Mouse (Mus musculus): ENCODE data around the gene Hrh2.

Hrh2 gene

DNA sequence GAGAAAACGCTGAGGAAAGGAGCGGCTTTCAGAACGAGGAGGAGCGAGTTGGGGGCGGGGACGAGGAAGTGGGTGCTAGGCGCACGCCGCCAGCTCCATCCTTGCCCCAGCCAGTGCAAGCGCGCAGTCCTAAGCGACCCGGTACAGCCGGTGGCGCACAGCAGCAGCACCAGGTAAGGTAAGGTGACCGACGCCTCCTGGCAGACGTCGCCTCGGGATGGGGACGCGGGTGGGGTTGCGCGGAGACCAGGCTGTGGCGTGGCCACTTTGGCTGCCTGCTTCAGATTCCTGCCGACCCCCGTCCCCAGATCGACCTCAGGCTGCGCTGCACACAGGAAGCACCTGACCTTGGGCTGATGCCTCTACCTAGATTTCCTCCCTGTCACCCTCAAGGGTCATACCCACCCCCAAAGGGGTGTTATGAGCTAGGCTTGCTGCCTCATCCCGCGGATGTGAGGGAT, at the start of gene Hrh2:
Hrh2 (plus strand) TSS at position 109 of the 461 bp plus-strand sequence.
- DNase-seq (ENCODE audit: low spot score) = no peak

DNA sequence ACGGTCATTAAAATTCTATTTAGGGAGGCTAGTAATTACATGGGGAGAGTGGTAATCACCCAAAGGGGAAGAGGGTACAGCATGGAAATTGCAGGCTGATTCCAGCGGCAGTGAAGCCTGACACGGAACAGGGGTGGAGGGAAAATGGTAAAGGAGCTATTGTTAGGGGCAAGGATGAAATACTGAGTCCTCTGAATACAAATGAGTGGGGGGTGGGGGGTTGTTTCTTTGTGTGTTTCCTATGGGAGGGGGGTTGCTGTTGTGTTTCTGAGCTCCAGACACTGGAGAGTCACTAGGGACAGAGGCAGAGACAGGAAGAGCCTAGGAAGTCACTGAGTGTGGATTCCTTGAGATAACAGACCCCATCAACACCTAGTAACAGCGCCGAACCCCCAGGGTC, 48.1 kb upstream of the Hrh2 start:
- DNase-seq (ENCODE audit: low spot score) = no peak

- no peak for DNase-seq (ENCODE audit: low spot score)
Measured at GRCm38 (mm10) chr13:54144624-54145023, 47.3 kb upstream of the Hrh2 start.

DNA sequence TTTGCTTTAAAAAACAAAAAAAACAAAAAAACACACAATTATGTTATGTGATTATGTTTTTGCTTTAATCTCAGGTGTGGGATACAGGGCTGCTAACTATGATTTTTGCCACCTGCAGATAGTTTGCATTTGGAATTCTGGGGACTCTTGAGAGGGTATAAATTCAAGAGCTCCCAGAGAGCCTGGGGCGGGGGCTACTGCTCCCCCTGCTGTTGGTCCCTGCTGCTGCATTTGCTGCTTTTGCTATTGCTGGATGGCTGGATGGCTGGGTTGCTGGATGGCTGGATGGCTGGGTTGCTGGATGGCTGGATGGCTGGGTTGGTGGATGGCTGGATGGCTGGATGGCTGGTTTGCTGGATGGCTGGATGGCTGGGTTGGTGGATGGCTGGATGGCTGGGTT, 44.6 kb upstream of the Hrh2 start:
- DNase-seq (ENCODE audit: low spot score) = no peak

- no peak for DNase-seq (ENCODE audit: low spot score)
Measured at GRCm38 (mm10) chr13:54152421-54152820, 39.5 kb upstream of the Hrh2 start.

DNA sequence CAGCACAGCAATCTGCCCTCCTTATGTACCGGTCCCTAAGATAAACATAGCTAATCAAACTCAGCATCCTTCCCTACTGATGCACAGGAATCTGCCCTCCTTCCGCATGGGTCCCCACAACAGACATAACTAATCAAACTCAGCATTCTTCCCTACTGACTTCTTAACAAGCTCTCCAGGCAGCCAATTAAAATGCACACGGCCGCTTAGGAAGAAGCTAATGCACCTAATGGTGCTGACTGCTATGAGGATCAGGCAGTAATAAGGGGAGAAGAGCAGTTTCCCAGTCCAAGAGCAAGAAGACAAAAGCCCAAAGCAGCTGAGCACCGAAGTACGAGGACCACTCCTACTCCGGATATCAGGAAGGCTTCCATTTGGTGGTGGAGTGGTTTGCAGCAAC, 39.0 kb upstream of the Hrh2 start:
- DNase-seq (ENCODE audit: low spot score) = no peak

- no peak for DNase-seq (ENCODE audit: low spot score)
Measured at GRCm38 (mm10) chr13:54153672-54154218, 38.2 kb upstream of the Hrh2 start.

DNA sequence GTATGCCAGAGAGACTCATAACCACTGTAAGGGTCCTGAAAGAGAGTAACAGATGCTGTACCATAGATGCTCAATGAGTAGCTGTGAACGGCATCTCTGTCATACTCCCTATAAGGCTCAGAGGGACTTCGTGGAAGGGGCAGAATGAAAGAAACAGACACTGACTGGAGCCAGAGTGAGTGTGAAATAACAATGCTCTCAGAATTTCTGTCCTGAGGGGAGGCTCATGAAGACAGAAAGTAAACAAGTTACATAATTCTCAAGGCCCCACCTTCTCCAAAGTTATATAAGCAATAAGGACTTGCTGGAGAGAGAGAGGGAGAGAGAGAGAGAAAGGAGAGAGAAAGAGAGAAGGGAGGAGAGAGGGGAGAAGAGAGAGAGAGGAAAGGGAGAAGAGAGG, 36.1 kb upstream of the Hrh2 start:
- no peak for DNase-seq (ENCODE audit: low spot score)

- no peak for DNase-seq (ENCODE audit: low spot score)
Measured at GRCm38 (mm10) chr13:54159256-54159655, 32.7 kb upstream of the Hrh2 start.

DNA sequence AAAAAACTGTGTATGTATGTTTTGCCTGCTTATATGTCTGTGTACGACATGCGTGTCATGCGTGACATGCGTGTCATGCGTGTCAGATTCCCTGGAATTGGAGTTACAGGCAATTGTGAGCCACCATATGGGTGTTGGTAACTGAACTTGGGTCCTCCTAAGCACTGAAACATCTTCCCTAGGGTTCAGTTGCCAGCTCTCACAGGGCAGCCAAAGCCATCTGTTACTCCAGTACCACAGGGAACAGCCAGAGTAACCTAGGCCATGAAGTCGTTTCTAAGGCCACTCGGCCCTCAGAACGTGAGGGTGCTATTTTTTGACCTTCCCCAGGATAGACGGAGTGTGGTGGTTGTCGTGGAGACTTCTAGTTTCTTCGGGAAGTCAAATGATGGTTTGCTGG, 32.2 kb upstream of the Hrh2 start:
- DNase-seq (ENCODE audit: low spot score) = no peak

- no peak for DNase-seq (ENCODE audit: low spot score)
Measured at GRCm38 (mm10) chr13:54160546-54160945, 31.4 kb upstream of the Hrh2 start.

DNA sequence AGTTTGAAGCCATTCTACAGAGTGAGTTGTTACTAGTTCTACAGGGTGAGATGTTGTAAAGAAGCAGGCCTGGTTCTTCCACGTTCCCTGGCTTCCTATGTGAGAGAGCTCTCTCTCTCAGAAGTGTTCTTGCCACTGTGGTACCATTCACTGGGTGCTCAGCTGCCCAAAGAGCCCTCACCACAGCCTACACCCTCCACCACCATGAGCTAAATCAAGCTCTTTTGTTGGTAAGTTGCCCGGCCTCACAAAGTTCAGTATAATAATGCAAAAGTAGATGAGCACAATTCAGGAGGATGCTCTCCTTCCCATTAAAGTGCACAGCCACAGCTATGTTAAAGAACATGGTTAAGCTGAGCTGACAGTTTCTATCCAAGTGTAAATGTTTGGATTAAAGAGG, 30.4 kb upstream of the Hrh2 start:
- DNase-seq (ENCODE audit: low spot score) = no peak

DNA sequence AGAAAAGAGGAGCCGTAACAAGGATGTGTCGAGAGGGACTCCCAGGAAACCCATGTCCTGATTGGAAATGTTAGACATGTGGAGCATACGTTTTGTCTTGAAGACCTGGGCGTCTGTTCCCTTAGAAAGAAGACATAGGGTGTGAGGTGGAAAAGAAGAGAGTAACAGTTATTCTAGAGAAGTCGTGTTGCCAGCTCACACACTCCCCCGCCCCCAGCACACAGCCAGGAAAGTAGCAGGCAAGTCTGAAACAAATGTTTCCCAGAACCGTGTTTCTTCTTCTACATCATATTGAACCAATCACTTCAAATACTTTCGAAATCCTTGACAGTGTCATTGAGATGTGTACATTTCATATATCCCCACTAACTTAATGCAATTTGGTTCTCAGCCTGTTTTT, 28.6 kb upstream of the Hrh2 start:
- no peak for DNase-seq (ENCODE audit: low spot score)

DNA sequence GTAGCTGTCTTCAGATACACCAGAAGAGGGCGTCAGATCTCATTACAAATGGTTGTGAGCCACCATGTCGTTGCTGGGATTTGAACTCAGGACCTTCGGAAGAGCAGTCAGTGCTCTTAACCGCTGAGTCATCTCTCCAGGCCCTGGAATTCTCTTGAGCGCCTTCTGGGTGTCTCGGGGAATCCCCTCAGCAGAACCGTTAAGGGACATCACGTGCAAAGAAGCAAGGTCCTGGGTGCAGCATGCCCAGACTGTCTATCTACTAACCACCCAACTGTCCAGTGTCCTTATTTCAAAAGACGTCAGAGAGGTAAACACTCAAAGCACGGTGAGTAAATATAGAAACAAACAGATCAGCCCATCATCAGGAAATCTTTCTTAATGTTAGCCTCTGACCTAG, 27.5 kb upstream of the Hrh2 start:
- no peak for DNase-seq (ENCODE audit: low spot score)

DNA sequence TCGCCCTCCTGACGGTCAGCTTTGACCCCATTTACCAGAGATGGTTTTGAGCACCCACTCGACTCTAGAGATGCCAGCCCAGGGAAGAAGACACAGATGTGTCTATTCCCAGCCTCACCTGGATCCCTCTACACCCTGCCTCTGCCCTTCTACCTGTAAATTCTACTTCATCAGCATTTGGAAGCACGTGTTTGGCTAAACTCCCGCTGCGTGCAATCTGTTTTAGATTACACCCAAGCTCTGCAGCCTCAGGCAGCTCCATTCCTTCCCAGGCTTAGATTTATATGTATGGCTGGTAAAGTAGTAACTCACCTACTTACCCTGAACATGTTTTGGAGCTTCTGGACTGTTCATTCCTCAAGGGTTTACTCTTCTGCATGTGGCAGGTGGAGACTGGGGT, 26.9 kb upstream of the Hrh2 start:
- DNase-seq (ENCODE audit: low spot score) = no peak

DNA sequence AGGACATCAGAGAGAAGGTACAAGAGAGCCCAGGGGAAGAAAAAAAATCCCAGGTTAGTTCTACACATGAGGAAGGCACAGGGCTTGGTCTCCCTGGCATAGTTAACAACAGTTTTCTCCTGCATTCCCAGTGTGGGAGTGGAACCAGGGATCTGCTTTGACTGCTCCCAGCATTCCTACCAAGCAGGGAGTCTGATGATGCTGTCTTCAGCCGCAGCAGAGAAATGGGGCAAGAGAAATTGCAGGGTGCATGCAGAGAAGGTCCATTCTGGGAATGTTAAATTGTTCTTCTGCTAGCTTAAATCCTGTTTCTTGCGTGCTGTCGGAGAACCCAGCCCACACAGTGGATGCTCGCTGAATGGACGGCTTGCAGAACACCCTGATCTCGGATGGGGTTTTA, 26.2 kb upstream of the Hrh2 start:
- no peak for DNase-seq (ENCODE audit: low spot score)

DNA sequence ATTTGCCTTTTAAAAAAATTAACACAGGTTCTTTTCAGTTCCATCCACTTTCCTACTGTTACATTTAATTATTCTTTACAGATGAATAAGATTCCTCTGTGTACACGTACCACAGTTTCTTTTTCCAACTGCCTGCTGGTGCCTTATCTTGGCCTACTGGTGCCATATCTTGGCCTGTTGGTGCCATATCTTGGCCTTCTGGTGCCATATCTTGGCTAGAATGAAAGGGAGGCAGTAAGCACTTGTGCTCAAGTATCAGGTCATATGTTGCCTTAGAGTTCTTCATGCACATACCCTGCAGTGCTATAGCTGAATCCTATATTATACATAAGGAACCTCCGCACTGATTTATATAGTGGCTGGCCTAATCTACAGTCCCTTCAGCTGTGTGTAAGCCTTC, 24.9 kb upstream of the Hrh2 start:
- DNase-seq (ENCODE audit: low spot score) = no peak

- DNase-seq (ENCODE audit: low spot score) = no peak
Measured at GRCm38 (mm10) chr13:54168675-54169074, 23.3 kb upstream of the Hrh2 start.

- no peak for DNase-seq (ENCODE audit: low spot score)
Measured at GRCm38 (mm10) chr13:54170288-54170687, 21.6 kb upstream of the Hrh2 start.

DNA sequence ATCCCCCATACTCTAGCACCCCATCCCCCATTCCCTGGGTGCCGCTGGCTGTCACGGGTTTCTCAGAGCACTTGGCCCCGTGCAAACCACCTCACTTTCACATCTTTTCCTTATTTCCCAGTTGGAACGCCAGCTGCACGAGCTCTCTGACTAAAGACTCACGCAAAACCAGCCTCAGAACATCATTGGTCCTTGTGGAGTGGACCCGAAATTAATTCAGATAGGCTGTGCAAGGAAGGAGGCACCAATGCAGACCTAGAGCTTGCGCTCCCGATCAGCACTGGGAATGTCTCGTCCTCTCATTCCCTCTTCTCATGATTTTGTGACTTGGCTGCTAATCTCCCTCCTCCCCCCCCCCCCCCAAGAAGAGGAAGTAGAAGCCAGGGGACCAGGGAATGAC, 20.6 kb upstream of the Hrh2 start:
- DNase-seq (ENCODE audit: low spot score) = no peak

GRCm38 (mm10) chr13:54171761-54172160, 20.2 kb upstream of the Hrh2 start:
- no peak for DNase-seq (ENCODE audit: low spot score)

DNA sequence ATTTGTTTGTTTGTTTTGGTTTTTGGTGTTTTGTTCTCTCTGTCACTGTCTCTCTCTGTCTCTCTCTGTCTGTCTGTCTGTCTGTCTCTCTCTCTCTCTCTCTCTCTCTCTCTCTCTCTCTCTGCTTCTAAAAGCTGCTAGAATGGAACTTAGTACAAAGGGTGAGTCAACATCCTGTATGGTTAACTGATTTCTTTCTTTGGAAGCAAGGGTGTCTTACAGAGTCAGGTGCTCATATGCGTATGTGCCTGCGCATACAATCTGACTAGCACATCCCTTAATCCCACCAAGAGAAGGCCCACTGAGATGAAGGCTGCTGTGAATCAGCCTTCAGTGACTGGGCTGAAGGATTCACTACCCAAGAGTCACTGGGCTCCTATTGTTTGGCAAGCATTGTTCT, 18.0 kb upstream of the Hrh2 start:
- no peak for DNase-seq (ENCODE audit: low spot score)

DNA sequence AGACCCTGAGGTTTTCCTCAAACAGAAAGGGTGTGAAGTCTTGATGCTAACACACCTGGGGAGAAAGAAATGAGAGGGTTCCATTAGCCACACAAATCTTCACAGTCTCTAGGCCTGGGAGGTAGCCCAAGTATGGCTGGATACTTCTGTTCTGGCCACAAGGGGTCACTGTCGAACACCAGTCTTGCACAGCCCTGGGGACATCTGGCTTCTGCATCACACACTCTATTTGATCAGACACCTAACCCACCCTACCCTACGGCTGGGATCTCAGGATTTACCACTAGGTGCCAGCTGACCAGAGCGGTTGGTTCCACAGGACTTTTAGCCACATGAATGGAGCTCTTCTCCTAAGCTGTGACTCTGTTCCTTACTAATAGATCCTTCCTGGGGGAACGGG, 17.2 kb upstream of the Hrh2 start:
- DNase-seq (ENCODE audit: low spot score) = no peak

GRCm38 (mm10) chr13:54175426-54175825, 16.5 kb upstream of the Hrh2 start:
- DNase-seq (ENCODE audit: low spot score) = no peak

All from spleen, adult 12 weeks (tissue).